Mouse (Mus musculus) cortical plate, adult 2 months (tissue): ENCODE measurements around the gene Atp2b2.

Source experiments
- CTCF ChIP-seq: fragments of 200-500 bp; IDR thresholded peaks from 2 replicates; pipeline ENCODE4 v1.5.1; 2011; ENCODE audit warnings: mild to moderate bottlenecking, control low read depth, low read length; ENCODE audit not compliant: insufficient read depth; ENCODE audit errors: extremely low read depth
- POLR2A ChIP-seq: fragments of 200-500 bp; IDR thresholded peaks from 2 replicates; pipeline ENCODE4 v1.6.1; 2011; ENCODE audit warnings: mild to moderate bottlenecking, low read length, control low read depth; ENCODE audit not compliant: insufficient read depth; ENCODE audit errors: extremely low read depth

GRCm38 (mm10) chr6:113811462-113811861, 231.0 kb downstream of the Atp2b2 start:
- TF ChIP-seq CTCF (no peak), POLR2A (no peak)
